Mouse (Mus musculus): Measurements from ENCODE around the gene Cdsn. TPM values are rescaled to one million over a fixed set of nuclear protein-coding genes. Genes with fewer than 3 reads are reported as not detected.
A peak's percentile ranks its signal among the peaks of the same experiment; 100 is the strongest.

Cdsn gene
- polyA plus RNA-seq, 1 experiment from 2014 or later = 0.04 TPM

DNA sequence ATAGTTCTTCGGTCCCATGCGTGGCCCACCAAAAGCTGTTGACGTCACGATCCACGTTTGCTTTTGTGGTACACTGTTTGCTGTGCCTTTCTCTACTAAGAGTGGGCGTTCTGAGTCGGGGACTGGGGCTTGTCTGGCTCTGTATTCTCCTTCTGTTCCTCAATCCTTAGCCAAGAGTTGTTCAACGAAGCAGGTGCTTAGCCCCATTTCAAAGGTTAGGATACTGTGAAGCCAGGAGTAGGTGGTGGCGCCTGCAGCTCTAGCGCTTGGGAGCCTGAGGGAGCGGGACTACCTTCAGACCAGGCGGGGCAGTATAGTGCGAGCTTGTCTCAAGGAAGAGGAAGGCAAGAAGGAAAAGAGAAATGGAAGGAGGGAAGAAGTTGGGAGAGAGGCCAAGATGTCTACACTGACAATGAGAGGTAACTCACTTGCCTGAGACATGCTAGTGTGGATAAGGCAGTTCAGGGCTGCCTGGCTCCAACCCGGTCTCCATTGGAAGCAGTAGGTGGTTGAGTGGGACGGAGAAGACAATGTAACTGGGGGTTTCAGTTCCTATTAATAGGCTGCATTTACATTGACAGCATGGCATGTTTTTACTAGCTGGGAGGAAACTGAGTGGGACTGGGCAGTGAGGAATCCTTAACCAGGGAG is 9.0 kb upstream of the Cdsn start:
- no peak overlapping the region for H3K4me3 ChIP-seq (ENCODE audit: low read depth, low read length)
- no peak for DNase-seq (ENCODE audit: low spot score)
- ATAC-seq = no peak
- no peaks in the 10 kb centered on the region; the same call in 1 of the 2 replicates for H3K27me3 ChIP-seq (replicated peaks; ENCODE audit: insufficient read depth, low read length)
- H3K9me3 ChIP-seq (ENCODE audit: low read length) = no peaks in the 10 kb centered on the region
- 0 out of 2 replicates have a peak, but pooled peaks cover 3% of the 10 kb centered on the region for H3K4me1 ChIP-seq (ENCODE audit: insufficient read depth, low read depth, low read length)
- no peaks in the 10 kb centered on the region for H3K36me3 ChIP-seq (ENCODE audit: insufficient read depth, low read length)
- H3K9ac ChIP-seq (replicated peaks; ENCODE audit: low read depth) = no peak overlapping the region
- TF ChIP-seq CTCF (IDR thresholded peaks at IDR 0.05) = no peak
- TF ChIP-seq EP300 (IDR thresholded peaks at IDR 0.05) = no peak
- H3K27ac ChIP-seq (ENCODE audit: low read length) = no peak overlapping the region
- WGBS = 74% methylated on average over 15 of the region's 15 CpGs
- no peak overlapping the region for H3K4me2 ChIP-seq (replicated peaks; ENCODE audit: low read depth, low read length)

DNA sequence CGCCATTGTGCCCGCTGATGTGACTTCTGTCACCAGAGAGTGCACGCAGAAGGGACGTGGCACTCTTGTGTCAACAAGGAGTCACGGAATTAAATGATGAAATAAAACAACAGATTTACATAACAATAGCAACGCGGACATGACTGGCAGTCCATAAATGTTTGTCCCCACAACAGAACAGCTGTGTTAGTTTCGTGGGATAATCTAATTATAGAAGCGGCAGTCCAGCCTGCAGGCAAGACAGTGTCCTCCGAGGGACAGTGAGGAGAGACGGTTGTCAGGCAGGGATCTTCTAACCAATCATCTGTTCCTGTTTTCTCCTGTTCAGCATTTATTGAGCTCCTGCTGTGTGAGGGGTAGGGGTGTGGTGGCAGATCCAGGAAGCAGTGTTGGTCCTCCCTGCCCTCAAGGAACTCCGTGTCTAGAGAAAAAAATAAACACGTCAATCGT is 8.5 kb upstream of the Cdsn start:
- H3K9me3 ChIP-seq (ENCODE audit: low read length) = no peaks in the 10 kb centered on the region
- no peak overlapping the region for H3K4me3 ChIP-seq (ENCODE audit: low read depth, low read length)
- TF ChIP-seq EP300 (IDR thresholded peaks at IDR 0.05) = no peak
- TF ChIP-seq CTCF (IDR thresholded peaks at IDR 0.05) = no peak
- H3K4me1 ChIP-seq (ENCODE audit: insufficient read depth, low read depth, low read length) = peaks cover 4% of the 10 kb centered on the region; the same call in 1 of the 2 replicates
- H3K9ac ChIP-seq (replicated peaks; ENCODE audit: low read depth) = no peak overlapping the region
- H3K27me3 ChIP-seq (replicated peaks; ENCODE audit: insufficient read depth, low read length) = no peaks in the 10 kb centered on the region
- DNase-seq (ENCODE audit: low spot score) (peak; percentile 60), ATAC-seq (peak; percentile 58)
- no peak overlapping the region for H3K27ac ChIP-seq (ENCODE audit: low read length)
- no peaks in the 10 kb centered on the region for H3K36me3 ChIP-seq (ENCODE audit: insufficient read depth, low read length)
- no peak overlapping the region for H3K4me2 ChIP-seq (replicated peaks; ENCODE audit: low read depth, low read length)
- 38% methylated on average over 14 of the region's 14 CpGs for WGBS

DNA sequence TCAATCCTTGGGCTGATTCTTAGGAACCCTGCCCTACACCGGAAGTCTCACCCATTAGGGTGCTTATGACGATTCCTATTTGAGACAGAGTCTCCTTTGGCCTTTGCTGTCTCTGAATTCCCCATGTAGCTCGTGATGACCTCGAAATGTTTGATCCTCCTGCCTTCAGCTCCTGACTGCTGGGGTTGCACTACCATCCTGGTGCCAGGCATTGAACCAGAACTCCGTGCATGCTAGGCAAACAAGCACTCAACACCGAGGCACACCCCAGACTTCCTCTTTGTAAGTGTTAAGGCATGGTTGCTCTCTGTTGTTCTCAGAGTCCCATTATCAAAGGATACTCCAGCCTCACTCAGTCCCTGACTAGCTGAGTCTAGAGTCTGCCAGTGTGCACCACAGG is 7.9 kb upstream of the Cdsn start:
- DNase-seq (ENCODE audit: low spot score) (no peak), ATAC-seq (no peak)
- Histone ChIP-seq H3K36me3 (ENCODE audit: insufficient read depth, low read length) (no peaks in the 10 kb centered on the region), H3K4me3 (ENCODE audit: low read depth, low read length) (no peak overlapping the region), H3K4me1 (ENCODE audit: insufficient read depth, low read depth, low read length) (peaks cover 9% of the 10 kb centered on the region), H3K27me3 (replicated peaks; ENCODE audit: insufficient read depth, low read length) (no peaks in the 10 kb centered on the region), H3K9me3 (ENCODE audit: low read length) (no peaks in the 10 kb centered on the region), H3K4me2 (replicated peaks; ENCODE audit: low read depth, low read length) (no peak overlapping the region), H3K9ac (replicated peaks; ENCODE audit: low read depth) (no peak overlapping the region), H3K27ac (ENCODE audit: low read length) (no peak overlapping the region)
- 54% methylated on average over 6 of the region's 6 CpGs for WGBS
- no peak for TF ChIP-seq EP300 (IDR thresholded peaks at IDR 0.05)
- TF ChIP-seq CTCF (IDR thresholded peaks at IDR 0.05) = no peak

DNA sequence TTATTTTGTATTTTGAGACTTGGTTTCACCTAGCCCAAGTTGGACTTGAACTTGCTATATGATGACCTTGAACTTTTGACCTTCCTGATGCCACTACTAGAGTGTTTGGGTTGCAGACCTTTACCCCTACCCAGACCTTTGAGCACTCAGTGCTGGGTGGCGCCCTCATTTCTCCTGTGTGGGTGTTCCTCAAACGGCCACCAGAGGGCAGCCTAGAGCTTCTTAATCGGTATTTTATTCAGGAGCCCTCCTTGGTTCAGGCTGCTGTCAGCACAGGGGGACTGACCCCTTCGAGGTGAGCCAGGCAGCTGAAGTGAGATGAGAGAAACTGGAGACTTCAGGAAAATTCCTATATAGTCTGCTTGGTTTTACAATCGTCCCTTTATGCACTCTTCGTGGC is 7.2 kb upstream of the Cdsn start:
- H3K4me2 ChIP-seq (replicated peaks; ENCODE audit: low read depth, low read length) = no peak overlapping the region
- ATAC-seq = 0 out of 2 replicates have a peak, but pooled peaks have one; percentile 10
- TF ChIP-seq EP300 (IDR thresholded peaks at IDR 0.05) = no peak
- TF ChIP-seq CTCF (IDR thresholded peaks at IDR 0.05) = peak; percentile 79
- H3K27ac ChIP-seq (ENCODE audit: low read length) = no peak overlapping the region
- H3K9ac ChIP-seq (replicated peaks; ENCODE audit: low read depth) = no peak overlapping the region
- DNase-seq (ENCODE audit: low spot score) = peak; percentile 32
- no peaks in the 10 kb centered on the region for H3K9me3 ChIP-seq (ENCODE audit: low read length)
- no peak overlapping the region for H3K4me3 ChIP-seq (ENCODE audit: low read depth, low read length)
- WGBS = 28% methylated on average over 6 of the region's 6 CpGs
- H3K27me3 ChIP-seq (replicated peaks; ENCODE audit: insufficient read depth, low read length) = no peaks in the 10 kb centered on the region
- H3K4me1 ChIP-seq (ENCODE audit: insufficient read depth, low read depth, low read length) = peaks cover 11% of the 10 kb centered on the region
- H3K36me3 ChIP-seq (ENCODE audit: insufficient read depth, low read length) = no peaks in the 10 kb centered on the region

DNA sequence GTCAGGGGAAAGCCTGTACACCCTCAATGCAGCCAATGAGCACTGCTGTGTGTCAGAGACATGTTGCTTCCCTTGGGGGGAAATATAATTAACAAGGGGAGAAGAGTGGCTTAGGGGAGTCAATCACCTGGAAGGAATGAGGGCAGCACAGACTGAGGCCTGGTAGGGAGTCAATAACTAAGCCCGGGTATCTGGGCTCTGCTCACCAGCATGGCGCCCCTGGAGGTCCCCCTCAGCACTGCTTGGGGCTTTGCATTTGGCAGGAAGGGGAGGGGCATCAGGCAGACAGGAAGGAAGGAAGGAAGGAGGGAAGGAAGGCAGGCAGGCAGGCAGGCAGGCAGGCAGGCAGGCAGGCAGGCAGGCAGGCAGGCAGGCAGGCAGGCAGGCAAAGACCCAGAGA is 4.5 kb upstream of the Cdsn start:
- Histone ChIP-seq H3K4me2 (replicated peaks; ENCODE audit: low read depth, low read length) (no peak overlapping the region), H3K4me1 (ENCODE audit: insufficient read depth, low read depth, low read length) (peaks cover 16% of the 10 kb centered on the region), H3K36me3 (ENCODE audit: insufficient read depth, low read length) (no peaks in the 10 kb centered on the region), H3K27ac (ENCODE audit: low read length) (no peak overlapping the region), H3K4me3 (ENCODE audit: low read depth, low read length) (no peak overlapping the region), H3K9ac (replicated peaks; ENCODE audit: low read depth) (no peak overlapping the region), H3K27me3 (replicated peaks; ENCODE audit: insufficient read depth, low read length) (no peaks in the 10 kb centered on the region), H3K9me3 (ENCODE audit: low read length) (no peaks in the 10 kb centered on the region)
- no peak for TF ChIP-seq EP300 (IDR thresholded peaks at IDR 0.05)
- TF ChIP-seq CTCF (IDR thresholded peaks at IDR 0.05) = no peak
- ATAC-seq (no peak), DNase-seq (ENCODE audit: low spot score) (no peak)
- WGBS = 70% methylated on average over 1 of the region's 2 CpGs

DNA sequence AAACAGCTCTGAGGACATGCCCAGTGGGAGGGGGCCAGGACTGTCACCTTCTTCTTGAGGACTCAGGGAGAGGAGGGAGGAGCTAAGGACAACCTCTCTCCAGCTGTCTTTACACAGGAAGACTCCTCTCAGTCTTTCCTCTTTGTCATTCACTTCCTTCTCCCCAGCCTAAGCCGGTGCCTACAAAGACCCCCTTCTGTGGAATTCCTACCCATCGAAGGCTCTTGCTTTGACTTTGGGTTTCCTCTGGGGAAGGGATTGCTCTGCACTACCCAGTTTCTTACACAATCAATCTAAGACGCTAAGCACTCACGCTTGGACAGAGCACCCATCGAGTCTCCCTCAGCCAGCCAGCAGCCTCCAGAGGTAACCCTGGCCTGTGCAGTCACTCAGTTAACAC is 3.3 kb upstream of the Cdsn start:
- Histone ChIP-seq H3K9me3 (ENCODE audit: low read length) (no peaks in the 10 kb centered on the region), H3K4me1 (ENCODE audit: insufficient read depth, low read depth, low read length) (peaks cover 16% of the 10 kb centered on the region), H3K9ac (replicated peaks; ENCODE audit: low read depth) (no peak overlapping the region), H3K4me3 (ENCODE audit: low read depth, low read length) (no peak overlapping the region), H3K27ac (ENCODE audit: low read length) (peak overlapping the region; percentile 66), H3K36me3 (ENCODE audit: insufficient read depth, low read length) (no peaks in the 10 kb centered on the region), H3K27me3 (replicated peaks; ENCODE audit: insufficient read depth, low read length) (no peaks in the 10 kb centered on the region), H3K4me2 (replicated peaks; ENCODE audit: low read depth, low read length) (no peak overlapping the region)
- peak; percentile 25 for DNase-seq (ENCODE audit: low spot score)
- no peak for ATAC-seq
- WGBS = 15% methylated on average over 5 of the region's 5 CpGs
- TF ChIP-seq EP300 (IDR thresholded peaks at IDR 0.05) (no peak), CTCF (IDR thresholded peaks at IDR 0.05) (no peak)
